Mouse (Mus musculus): Measurements from ENCODE around the gene Cox10. TPM values are rescaled to one million over a fixed set of nuclear protein-coding genes. Genes with fewer than 3 reads are reported as not detected.
A peak's percentile ranks its signal among the peaks of the same experiment; 100 is the strongest.

The Cox10 gene
- polyA plus RNA-seq, 1 experiment from 2014 or later: 17.7 TPM

DNA sequence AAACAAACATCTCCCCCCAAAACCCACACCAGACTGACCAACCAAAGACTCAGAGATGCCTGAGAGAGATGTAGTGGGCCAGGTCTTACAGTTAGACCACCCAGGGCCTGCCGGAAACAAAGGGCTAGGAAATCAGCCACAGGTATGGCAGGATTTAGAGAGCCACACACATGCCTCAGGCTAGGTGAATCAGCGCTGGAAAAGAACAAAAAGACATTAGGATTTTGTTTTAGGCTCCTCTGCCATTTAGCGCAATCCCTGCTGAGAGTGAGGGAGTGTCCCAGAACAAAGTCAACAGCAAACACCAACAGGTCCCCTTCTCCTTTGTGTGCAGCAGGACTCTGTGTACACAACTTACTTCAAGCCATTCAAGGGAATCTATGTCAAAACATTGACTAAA, 142.6 kb downstream of the Cox10 start:
- ChIA-PET POLR2A (no interaction called here), CTCF (no interaction called here)
- in situ Hi-C loops (cut with MboI; ENCODE audit: low pct_unique_long_range_greater_than_20kb): no loop called here
- peaks cover 9% of the 10 kb centered on the region for H3K27me3 ChIP-seq
- ATAC-seq: no peak
- DNase-seq (ENCODE audit: low read depth, low spot score): no peak
- TF ChIP-seq CTCF (IDR thresholded peaks at IDR 0.05): no peak

DNA sequence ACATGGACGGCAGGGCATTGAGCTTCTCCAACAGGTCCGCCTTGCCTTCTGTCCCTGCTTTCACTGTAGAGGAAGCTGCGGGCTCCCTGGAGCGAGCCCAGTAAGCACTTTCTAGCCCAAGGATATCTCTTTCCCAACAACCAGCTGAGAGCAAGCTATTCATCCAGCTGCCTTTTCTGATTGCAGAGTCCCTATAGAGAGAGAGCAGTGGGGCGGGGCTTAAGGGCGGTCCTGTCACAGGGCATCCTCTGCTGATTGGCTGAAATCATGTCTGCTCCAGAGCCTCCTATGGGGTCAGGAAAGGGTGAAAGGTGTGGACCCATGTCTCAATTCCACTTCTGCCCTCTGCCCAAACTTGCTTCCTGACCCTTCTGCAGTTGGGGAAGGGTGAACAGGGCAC, 152.4 kb downstream of the Cox10 start:
- DNase-seq (ENCODE audit: low read depth, low spot score) (no peak), ATAC-seq (no peak)
- in situ Hi-C loops (cut with MboI; ENCODE audit: low pct_unique_long_range_greater_than_20kb): loop anchor here (10.0 kb wide), 1 partner anchor 788 kb away; no protein-coding TSS in a partner anchor
- no peak for TF ChIP-seq CTCF (IDR thresholded peaks at IDR 0.05)
- peaks cover 7% of the 10 kb centered on the region for H3K27me3 ChIP-seq
- ChIA-PET POLR2A (no interaction called here), CTCF (no interaction called here)

DNA sequence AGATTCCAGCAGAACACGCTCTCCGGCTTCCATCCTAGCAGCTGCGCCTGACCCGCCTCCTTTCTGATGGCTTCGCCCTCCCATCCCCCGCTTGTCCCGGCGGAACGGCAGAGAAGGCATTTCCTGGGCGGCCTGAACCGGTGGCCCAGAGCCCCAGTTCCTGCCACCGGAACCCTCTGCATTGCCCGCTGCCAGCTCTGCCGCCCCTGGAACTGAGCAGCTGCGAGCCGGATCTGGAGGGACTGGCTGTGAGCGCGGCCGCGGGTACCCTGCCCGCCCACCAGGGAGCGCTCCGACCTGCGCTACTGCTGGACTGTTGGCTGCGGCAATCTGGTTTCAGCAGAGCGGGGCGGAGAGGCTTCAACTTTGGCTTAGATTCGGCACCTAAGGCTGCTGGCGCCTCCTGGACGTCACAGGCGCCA, 154.1 kb downstream of the Cox10 start:
- no peak for TF ChIP-seq CTCF (IDR thresholded peaks at IDR 0.05)
- in situ Hi-C loops (cut with MboI; ENCODE audit: low pct_unique_long_range_greater_than_20kb): loop anchor here (10.0 kb wide), 1 partner anchor 790 kb away; no protein-coding TSS in a partner anchor
- H3K27me3 ChIP-seq: no peaks in the 10 kb centered on the region
- ChIA-PET POLR2A (no interaction called here), CTCF (no interaction called here)
- ATAC-seq (no peak), DNase-seq (ENCODE audit: low read depth, low spot score) (no peak)

DNA sequence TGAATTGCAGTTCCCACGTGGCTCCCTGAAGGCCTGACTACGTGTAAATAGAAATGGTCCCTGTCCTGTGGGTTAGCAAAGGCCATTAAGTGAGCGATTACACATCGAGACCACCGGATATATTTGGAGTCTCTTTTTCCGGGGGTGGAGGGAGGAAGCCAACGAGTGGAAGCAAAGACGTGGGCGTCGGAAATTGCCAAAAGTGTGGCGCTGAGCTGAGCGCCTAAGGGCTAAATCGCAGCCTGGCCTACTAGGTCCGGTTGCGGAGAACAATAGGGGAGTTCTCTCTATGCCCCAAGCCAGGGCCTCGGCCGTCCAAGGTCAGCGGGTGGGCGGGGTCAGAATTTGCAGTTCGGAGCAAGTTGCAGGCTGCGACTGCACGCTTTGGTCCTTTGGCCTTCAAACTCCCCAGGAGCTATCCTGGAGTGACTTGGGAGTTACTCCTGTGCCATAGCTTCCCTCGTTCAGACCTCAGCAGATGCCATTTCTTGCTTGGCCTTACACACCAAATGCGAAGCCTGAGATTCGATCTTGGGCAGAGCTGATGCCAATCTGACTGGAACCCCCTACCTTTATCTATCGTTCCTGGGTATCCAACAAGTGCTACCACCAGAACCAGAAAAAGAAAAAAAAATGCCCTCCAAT, 154.9 kb downstream of the Cox10 start:
- CTCF ChIA-PET: interaction anchor here (1.0 kb wide), 1 partner anchor 33 kb away, joined by 3 read pairs; no protein-coding TSS in a partner anchor
- no peaks in the 10 kb centered on the region for H3K27me3 ChIP-seq
- POLR2A ChIA-PET: no interaction called here
- DNase-seq (ENCODE audit: low read depth, low spot score) (no peak), ATAC-seq (no peak)
- in situ Hi-C loops (cut with MboI; ENCODE audit: low pct_unique_long_range_greater_than_20kb): loop anchor here (10.0 kb wide), 1 partner anchor 790 kb away; no protein-coding TSS in a partner anchor
- TF ChIP-seq CTCF (IDR thresholded peaks at IDR 0.05): no peak

GRCm38 (mm10) chr11:63923386-63923785, 155.9 kb downstream of the Cox10 start:
- no peak for DNase-seq (ENCODE audit: low read depth, low spot score)
- in situ Hi-C loops (cut with MboI; ENCODE audit: low pct_unique_long_range_greater_than_20kb): loop anchor here (10.0 kb wide), 1 partner anchor 791 kb away; no protein-coding TSS in a partner anchor
- POLR2A ChIA-PET: no interaction called here
- H3K27me3 ChIP-seq: no peaks in the 10 kb centered on the region
- TF ChIP-seq CTCF (IDR thresholded peaks at IDR 0.05): no peak
- no peak for ATAC-seq
- CTCF ChIA-PET: interaction anchor here (1.0 kb wide), 1 partner anchor 32 kb away, joined by 3 read pairs; no protein-coding TSS in a partner anchor

- POLR2A ChIA-PET: interaction anchor here (0.8 to 1.3 kb wide), 3 partner anchors 31 to 523 kb away, joined by 3 to 4 read pairs (median 3); no protein-coding TSS in a partner anchor
- CTCF ChIA-PET: interaction anchor here (0.9 kb wide), 1 partner anchor 510 kb away, joined by 3 read pairs; no protein-coding TSS in a partner anchor
- in situ Hi-C loops (cut with MboI; ENCODE audit: low pct_unique_long_range_greater_than_20kb): loop anchor here (10.0 kb wide), 1 partner anchor 793 kb away; no protein-coding TSS in a partner anchor
- DNase-seq (ENCODE audit: low read depth, low spot score): peak; percentile 85
- no peaks in the 10 kb centered on the region for H3K27me3 ChIP-seq
- TF ChIP-seq CTCF (IDR thresholded peaks at IDR 0.05): no peak
- peak; percentile 97 for ATAC-seq
Observed at GRCm38 (mm10) chr11:63922091-63922621, 157.1 kb downstream of the Cox10 start, which contains the start of gene Hs3st3b1. Gene Hs3st3b1 (minus strand): TSS chr11:63922290.

DNA sequence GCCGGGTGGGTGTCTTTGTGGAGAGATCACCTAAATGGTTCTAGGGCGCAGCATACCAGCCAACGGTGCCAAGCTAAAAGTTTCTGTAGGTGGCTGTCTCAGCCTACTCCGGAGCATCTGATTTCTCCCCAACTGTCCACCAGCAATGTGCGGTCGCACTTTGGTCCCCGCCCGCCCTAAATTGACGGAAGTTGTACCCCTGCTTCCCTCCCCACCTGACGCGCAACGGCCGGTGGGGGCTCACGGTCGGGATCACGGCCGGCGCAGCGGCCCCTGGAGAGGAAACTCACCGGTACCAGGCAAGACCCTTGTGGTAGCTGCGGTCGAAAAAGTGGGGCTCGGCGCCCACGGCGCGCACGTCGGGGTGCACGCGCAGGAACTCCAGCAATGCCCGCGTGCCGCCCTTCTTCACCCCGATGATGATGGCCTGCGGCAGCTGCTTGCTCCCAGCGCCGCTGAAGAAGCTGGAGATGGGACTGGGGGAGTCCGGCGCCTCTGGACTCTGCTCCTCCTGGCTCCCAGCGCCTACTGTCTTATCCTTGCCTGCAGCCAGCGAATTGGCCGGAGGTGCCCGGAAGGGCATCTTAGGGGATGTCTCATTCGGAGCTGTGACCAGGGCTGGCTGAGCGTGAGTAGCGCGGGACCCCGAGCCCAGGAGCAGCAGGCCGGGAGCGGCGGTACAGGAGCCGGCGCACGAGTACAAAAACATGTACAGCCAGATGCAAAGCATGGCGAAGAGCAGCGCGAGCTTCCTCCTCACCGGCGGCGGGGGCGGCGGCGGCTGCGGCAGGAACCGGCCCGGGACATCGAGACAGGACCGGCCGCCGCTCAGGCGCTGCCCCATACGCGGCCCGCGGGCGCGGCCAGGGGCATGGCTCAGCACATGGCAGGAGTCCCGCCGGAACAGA, 158.0 kb downstream of the Cox10 start:
- no peaks in the 10 kb centered on the region for H3K27me3 ChIP-seq
- ATAC-seq: peak; percentile 11
- ChIA-PET CTCF (interaction anchor here (0.9 kb wide), 1 partner anchor 511 kb away, joined by 3 read pairs; no protein-coding TSS in a partner anchor), POLR2A (interaction anchor here (0.8 to 1.3 kb wide), 5 partner anchors 31 to 524 kb away, joined by 3 to 4 read pairs (median 3); partner anchors contain the start of gene Hs3st3a1)
- no peak for DNase-seq (ENCODE audit: low read depth, low spot score)
- no peak for TF ChIP-seq CTCF (IDR thresholded peaks at IDR 0.05)
- in situ Hi-C loops (cut with MboI; ENCODE audit: low pct_unique_long_range_greater_than_20kb): loop anchor here (10.0 kb wide), 1 partner anchor 794 kb away; no protein-coding TSS in a partner anchor

DNA sequence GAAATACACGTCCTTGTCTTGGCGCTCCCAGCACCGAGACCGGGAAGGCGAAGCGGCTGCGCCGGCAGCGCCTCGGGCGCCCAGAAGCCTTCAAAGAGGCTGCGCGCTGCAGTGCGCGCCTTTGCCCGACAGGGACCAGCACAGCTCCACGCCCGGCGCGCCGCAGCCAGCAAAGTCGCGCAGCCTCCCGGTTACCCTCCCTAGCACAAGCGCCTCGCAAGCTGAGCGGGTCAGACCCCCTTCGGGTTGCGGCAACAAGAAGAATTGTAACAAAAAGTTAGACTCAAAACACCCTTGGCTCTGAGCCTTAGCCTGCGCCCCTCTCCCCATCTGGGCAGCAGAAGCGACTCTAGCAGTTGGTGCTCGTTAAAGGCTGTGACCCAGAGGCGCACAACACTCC, 158.7 kb downstream of the Cox10 start:
- ChIA-PET CTCF (no interaction called here), POLR2A (interaction anchor here (1.3 kb wide), 1 partner anchor 515 kb away, joined by 3 read pairs; the partner anchor contains the start of gene Hs3st3a1)
- DNase-seq (ENCODE audit: low read depth, low spot score): no peak
- TF ChIP-seq CTCF (IDR thresholded peaks at IDR 0.05): no peak
- H3K27me3 ChIP-seq: no peaks in the 10 kb centered on the region
- in situ Hi-C loops (cut with MboI; ENCODE audit: low pct_unique_long_range_greater_than_20kb): loop anchor here (10.0 kb wide), 1 partner anchor 794 kb away; no protein-coding TSS in a partner anchor
- peak; percentile 51 for ATAC-seq

DNA sequence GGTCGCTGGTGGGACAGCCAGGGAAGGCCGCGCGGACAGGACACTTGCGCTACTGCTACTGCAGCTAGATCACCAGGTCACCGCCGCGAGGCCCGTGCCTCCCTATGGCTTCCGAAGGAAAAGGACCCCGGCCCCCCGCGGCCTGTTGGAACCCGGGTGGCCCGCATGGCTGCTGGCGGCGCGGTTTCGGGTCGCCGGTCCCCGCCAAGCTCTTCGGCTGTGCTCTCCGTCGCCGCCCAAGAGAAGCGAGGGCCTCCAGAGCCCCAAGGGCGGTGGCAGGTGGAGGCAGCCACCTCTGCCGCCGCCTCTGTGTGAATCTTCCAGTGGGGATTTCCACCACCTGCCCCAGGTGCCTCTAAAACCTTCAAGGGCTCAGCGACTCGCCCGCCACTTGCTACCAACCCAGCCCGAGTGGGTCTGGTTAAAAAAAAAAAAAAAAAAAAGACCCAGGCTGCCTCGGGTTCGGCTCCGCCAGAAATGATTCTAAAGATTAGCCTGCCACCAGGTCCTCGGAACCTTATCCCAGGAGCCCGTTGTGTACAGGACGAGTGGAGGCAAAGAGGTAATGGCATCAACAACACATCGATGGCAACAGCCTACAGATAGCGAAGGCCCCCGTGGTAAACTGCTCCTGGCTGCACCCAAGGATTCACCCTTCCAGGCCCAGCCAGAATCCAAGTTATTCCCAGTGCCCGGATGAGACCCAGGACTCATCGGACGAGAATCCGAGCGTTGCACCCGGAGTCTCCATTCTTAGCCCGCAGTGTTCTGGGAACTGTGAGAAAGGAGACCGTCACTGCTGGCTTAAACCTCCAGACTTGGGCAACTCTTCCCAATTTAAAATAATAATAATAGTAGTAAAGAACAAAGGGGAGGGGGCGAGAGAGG, 159.8 kb downstream of the Cox10 start:
- in situ Hi-C loops (cut with MboI; ENCODE audit: low pct_unique_long_range_greater_than_20kb): loop anchor here (5.0 to 10.0 kb wide), 2 partner anchors 513 to 795 kb away; no protein-coding TSS in a partner anchor
- POLR2A ChIA-PET: interaction anchor here (0.6 kb wide), 1 partner anchor 524 kb away, joined by 3 read pairs; no protein-coding TSS in a partner anchor
- TF ChIP-seq CTCF (IDR thresholded peaks at IDR 0.05): no peak
- ATAC-seq (no peak), DNase-seq (ENCODE audit: low read depth, low spot score) (no peak)
- H3K27me3 ChIP-seq: no peaks in the 10 kb centered on the region
- CTCF ChIA-PET: no interaction called here
